Comparison of ENCODE assay signal across 24 mouse cellular contexts in genomic region chr17:93463621-93464211, GRCm38 (mm10).
"Had no signal": no experiment of that assay in that cellular context is flagged by ENCODE, and none has a peak within 500 bp of the region (broad histone marks: within the 10 kb centered on the region; RNA-seq: fewer than 3 reads in every experiment).

No protein-coding gene starts in this region.

- H3K27me3 ChIP-seq: heart, embryonic 12.5 days; hindbrain, embryonic 12.5 days; intestine, embryonic 15.5 days; kidney, embryonic 15.5 days; limb, embryonic 13.5 days; limb, embryonic 15.5 days had no signal

- H3K36me3 ChIP-seq: heart, embryonic 10.5 days; heart, embryonic 12.5 days; hindbrain, embryonic 10.5 days; hindbrain, embryonic 12.5 days; intestine, embryonic 15.5 days; kidney, embryonic 15.5 days; limb, embryonic 13.5 days; limb, embryonic 15.5 days had no signal

- H3K9me3 ChIP-seq: heart, embryonic 10.5 days; heart, embryonic 12.5 days; hindbrain, embryonic 10.5 days; hindbrain, embryonic 12.5 days; intestine, embryonic 15.5 days; kidney, embryonic 15.5 days; limb, embryonic 13.5 days; limb, embryonic 15.5 days had no signal

- H3K4me3 ChIP-seq: gastrocnemius, adult 2 months; heart, embryonic 10.5 days; heart, embryonic 12.5 days; hindbrain, embryonic 10.5 days; hindbrain, embryonic 12.5 days; intestine, embryonic 15.5 days; kidney, embryonic 15.5 days; limb, embryonic 13.5 days; limb, embryonic 15.5 days had no signal

- H3K27ac ChIP-seq: gastrocnemius, adult 2 months; heart, embryonic 10.5 days; hindbrain, embryonic 10.5 days; hindbrain, embryonic 12.5 days; intestine, embryonic 15.5 days; kidney, embryonic 15.5 days; kidney, postnatal 0 days; limb, embryonic 13.5 days; limb, embryonic 15.5 days had no signal

- H3K9ac ChIP-seq: heart, embryonic 12.5 days; hindbrain, embryonic 12.5 days; intestine, embryonic 15.5 days; kidney, embryonic 15.5 days; limb, embryonic 13.5 days; limb, embryonic 15.5 days had no signal

- ATAC-seq: inflammation-experienced regulatory T-cells, adult 6 months; intestine, embryonic 15.5 days had no signal

- DNase-seq: gastrocnemius, adult 2 months; gastrocnemius, postnatal 10 days; gastrocnemius, postnatal 25 days; heart, adult 18-20 months; heart, postnatal 10 days; heart, postnatal 4 days; kidney, adult 11 months; kidney, adult 2 months; kidney, adult 9 months; kidney, postnatal 14 days; kidney, postnatal 36 days; layer of hippocampus, adult 9-11 months; layer of hippocampus, postnatal 36 days; left cerebral cortex, postnatal 4 days had no signal

- H3K4me2 ChIP-seq: heart, embryonic 12.5 days; hindbrain, embryonic 12.5 days; intestine, embryonic 15.5 days; kidney, embryonic 15.5 days; limb, embryonic 13.5 days; limb, embryonic 15.5 days had no signal

- H3K4me1 ChIP-seq: heart, embryonic 10.5 days; heart, embryonic 12.5 days; hindbrain, embryonic 10.5 days; hindbrain, embryonic 12.5 days; intestine, embryonic 15.5 days; kidney, embryonic 15.5 days; limb, embryonic 13.5 days; limb, embryonic 15.5 days had no signal
